Mouse (Mus musculus) 3T3-L1 (cell line): ENCODE measurements at regions not wholly inside any gene's neighbourhood (a gene's known extent, or its start where the extent isn't known, plus 50 kb on each side); places are given as distances from the start of the nearest gene placed in this dataset.

Experiments used
- DNase-seq: peaks from one replicate; pipeline ENCODE4 v3.0.0-alpha.2; 2015; ENCODE audit warnings: low read depth, low spot score

DNA sequence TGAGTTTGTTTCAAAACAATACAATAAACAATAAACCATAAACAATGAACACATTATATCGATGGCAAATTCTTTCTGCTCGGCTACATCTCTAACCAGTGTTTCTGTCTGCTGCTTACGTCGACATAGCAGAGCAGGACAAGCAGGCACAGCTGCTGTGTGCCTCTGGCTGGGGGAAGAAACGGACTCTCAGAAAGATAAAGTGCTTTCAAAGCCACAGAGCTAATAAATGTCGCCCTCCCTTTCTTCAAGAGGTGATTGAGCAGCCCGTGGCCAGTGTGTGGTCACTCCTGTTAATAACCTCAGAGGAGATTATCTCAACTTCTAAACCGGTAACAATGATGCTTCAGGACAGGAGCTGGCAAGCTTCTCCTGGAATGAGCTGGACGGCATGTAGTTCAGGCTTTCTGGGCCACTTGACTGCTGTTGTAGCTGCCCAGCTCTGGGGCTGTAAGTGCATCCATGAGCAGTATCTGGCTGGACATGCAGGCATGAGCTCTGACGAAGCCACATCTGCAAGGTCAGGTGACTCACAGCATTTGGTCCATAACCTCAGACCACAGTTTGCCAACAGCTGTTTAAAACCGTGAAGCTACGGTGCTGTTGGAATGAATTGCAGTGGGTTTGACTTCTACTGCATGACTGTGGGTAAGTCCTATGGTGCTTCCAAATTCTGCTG is 55.6 kb downstream of the Evx1 start:
- peak; percentile 76 for DNase-seq

DNA sequence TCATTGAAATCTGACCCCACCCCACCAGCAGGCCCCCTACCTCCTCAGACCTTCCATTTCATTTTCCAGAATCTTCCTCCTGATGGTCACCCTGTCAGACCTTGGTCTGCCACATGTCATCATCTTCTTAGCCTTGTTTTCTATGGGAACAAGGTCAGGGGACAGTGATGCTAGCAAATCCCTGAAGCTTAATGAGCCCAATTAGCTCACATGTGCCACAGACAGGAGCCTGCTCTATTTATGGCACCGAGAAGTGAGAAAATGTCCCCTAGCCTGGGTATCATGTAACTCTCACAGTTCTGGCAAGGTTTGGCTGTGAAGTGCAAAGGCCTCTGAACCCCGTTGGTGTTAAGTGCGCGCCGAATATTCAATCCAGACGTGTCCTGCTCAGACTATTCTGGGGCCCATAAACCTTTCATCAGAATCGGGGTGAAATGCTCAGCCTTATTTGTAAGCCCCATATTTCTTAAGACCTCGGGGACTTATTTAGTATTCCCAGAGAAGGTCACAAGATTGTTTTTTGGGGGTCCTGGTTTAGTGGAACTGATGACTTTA is 57.6 kb downstream of the Evx1 start:
- DNase-seq, result no peak

DNA sequence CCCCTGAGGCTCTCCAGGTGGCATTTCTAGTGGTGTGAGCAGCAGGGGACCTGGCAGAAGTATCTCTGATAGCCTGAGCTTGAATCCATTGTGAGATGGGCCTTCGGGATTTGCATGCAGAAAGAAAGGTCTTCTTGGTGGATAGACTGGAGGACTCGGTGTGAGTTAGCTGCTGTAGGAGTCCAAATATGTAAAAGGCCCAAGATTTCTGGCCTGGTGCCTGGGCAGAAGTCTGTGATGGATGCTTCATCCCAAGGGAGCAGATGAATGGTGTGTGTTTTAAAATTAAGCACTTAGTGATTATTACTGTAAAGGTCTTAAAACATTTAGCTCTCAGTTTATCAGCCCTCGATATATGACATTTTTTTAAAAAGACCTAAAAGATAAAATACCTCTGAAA is 65.8 kb downstream of the Evx1 start:
- DNase-seq, result no peak

- DNase-seq, result no peak
These were observed 66.3 kb downstream of the Evx1 start for GRCm38 (mm10) chr6:52379588-52379987.

DNA sequence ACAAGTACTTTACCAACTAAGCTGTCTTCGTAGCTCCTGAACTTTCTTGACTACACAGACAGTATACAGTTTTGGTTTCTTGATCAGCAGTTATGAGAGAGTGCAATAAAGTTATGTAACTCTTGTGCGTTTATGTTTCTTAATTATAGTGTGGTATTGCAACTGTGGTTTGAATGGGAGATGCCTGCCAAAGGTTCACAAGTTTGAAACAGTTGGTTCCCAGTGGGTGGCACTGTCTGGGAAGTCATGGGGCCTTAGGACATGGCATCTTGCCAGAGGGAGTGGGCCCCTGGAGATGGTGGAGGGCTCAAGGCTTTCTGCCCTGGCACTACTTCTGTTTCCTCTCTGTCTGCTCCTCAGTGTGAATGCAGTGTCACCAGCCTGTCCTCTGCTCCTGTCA is 71.7 kb downstream of the Evx1 start:
- no peak for DNase-seq

- DNase-seq, result no peak
These were observed 88.1 kb downstream of the Evx1 start for GRCm38 (mm10) chr6:52401404-52401803.

GRCm38 (mm10) chr6:52409991-52410390 is 96.7 kb downstream of the Evx1 start:
- DNase-seq, result no peak

GRCm38 (mm10) chr6:52410711-52411110 is 97.4 kb downstream of the Evx1 start:
- DNase-seq, result no peak

GRCm38 (mm10) chr6:52411302-52411701 is 98.0 kb downstream of the Evx1 start:
- peak; percentile 17 for DNase-seq

- no peak for DNase-seq
These were observed 100.3 kb downstream of the Evx1 start for GRCm38 (mm10) chr6:52413639-52414038.

DNA sequence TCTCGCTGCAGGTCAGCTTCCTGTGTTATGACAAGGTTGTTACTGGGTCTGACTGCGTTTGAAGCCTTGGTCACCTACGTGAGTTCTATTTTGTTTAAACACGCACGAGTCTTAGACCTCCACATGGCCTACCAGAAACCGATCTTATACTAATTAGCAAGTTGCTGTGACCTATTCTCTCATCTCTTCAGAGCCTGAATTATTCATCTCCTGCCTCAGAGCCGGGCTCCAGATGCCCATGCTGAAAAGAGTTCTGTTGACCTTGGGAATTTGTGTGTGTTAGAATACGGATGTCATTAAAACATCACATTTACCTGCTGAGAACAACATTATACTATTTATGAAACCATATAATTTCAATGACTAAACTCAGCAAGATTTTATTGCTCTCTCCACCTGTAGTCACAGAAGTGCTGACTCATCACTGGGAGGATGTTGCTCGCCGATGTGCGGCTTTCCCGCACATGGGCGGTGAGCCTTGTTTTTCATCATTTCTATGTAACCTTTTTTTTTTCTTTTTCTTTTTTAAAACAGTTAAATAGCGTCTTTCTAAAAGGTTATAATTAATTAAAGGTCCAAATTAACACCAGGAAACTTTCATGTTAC is 102.1 kb downstream of the Evx1 start:
- DNase-seq, result no peak

GRCm38 (mm10) chr6:52416491-52416890 is 103.2 kb downstream of the Evx1 start:
- peak; percentile 52 for DNase-seq

DNA sequence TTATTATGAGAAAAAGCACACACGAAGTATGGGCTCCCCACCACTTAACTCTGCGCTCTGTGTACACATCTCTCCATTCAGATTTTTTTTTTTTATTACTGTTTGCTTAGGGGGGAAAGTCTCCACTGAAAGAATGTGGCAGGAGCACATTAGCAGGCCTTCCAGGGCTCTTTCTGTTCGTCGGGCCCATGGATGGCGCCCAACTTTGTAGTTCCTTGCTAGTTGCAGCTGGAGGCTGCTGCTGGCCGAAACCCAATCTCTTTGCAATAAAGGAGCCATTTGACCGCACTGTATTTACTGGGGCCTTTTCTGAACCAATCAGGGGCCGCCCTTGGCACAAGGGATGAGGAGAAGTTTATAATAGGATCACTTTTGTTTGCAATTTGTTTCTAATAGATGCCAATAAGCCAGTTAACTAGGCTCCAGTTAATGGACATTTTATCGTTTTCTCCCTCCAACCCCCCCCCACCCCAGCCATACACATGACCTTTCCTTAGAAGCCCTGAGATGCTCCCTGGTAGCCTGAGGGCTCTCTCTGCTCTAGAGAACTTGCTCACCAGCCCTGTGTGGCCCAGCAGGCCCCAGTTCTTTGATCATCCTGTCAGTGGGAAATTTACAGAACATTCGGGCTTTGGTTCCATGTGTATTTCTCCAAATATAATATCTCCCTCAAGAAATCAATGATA is 104.3 kb downstream of the Evx1 start:
- no peak for DNase-seq

- DNase-seq, result no peak
These were observed 105.3 kb downstream of the Evx1 start for GRCm38 (mm10) chr6:52418451-52419170.

GRCm38 (mm10) chr6:52420276-52420970 is 107.1 kb downstream of the Evx1 start:
- no peak for DNase-seq

DNA sequence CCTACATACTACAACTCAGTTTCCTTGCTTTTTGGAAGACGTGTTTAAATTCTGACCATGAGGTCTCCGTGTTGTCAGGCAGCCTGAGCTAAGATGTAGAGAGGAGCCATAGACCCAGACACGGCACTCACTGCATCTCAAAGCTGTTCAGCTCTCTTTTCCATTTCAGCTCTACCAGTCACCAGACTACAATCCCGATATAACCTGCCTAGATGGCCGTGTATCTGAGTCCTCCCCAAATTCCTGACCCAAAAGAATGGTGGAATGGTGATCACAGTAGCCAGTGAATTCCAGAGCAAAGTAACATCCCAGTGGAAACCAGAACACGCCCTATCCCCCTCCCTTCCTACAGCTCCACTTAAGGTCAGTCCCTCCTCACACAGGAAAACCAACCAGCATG is 108.5 kb downstream of the Evx1 start:
- DNase-seq, result no peak

DNA sequence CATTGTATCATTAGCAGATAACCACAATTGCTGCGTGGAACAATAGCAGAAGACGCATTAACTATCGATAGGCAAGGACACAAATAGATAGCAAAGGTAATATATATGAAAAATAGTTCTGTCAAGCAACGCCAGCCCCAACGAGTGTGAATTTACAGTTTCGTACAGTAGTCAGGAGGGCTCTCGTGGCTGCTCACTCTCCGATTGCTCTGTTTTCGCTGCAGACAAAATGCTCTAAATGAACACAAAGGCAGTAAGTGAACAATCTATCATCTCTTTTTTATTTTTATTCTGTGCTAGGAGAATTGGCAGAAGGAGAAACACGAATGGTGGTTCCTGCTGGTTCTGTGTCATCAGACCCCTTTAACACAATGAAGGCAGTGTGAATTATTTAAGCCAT is 109.4 kb downstream of the Evx1 start:
- no peak for DNase-seq

GRCm38 (mm10) chr6:52423581-52424107 is 110.3 kb downstream of the Evx1 start:
- peak; percentile 43 for DNase-seq

- DNase-seq, result no peak
These were observed 111.1 kb downstream of the Evx1 start for GRCm38 (mm10) chr6:52424440-52424839.

DNA sequence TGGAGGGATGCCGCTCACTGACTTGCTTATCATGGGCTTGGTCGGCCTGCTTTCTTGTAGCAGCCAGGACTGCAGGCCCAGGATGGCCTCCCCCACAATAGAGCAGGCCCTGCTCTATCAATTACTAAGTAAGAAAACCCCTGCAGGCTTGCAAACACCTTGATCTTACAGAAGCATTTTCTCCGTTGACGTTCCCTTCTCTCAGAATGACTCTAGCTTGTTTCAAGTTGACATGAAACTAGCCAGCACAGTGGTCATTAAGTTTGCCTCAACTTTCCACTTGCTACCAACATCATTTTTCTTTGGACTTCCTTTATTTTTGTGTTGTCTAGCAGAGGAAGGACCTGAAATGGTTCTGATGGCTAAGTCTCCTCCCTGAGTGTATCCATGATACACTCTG is 111.8 kb downstream of the Evx1 start:
- DNase-seq, result no peak
